Mouse (Mus musculus) v-Abl transformed pro-B cells (cell line): Measurements from ENCODE around the gene Gm21093.
"Not testable (repeated sequence)": the region's sequence is repeated elsewhere in the genome, so short reads cannot be mapped to it uniquely, and the experiment has no call there.

Experiments used
- in situ Hi-C, 2 experiments: fragments of 400-800 bp; cut with MboI; formaldehyde crosslinking; loops; one replicate each; pipeline ENCODE4 v1.15.1; 2025; ENCODE audit not compliant: unreplicated experiment in 2 of 2

Gm21093 gene

GRCm38 (mm10) chr4:42034626-42035025, at the start of gene Gm21093:
Gene Gm21093 (minus strand): TSS chr4:42034726.
- in situ Hi-C loops = not testable (repeated sequence)
